Mouse (Mus musculus): ENCODE measurements around the gene Sftpa1.

DNA sequence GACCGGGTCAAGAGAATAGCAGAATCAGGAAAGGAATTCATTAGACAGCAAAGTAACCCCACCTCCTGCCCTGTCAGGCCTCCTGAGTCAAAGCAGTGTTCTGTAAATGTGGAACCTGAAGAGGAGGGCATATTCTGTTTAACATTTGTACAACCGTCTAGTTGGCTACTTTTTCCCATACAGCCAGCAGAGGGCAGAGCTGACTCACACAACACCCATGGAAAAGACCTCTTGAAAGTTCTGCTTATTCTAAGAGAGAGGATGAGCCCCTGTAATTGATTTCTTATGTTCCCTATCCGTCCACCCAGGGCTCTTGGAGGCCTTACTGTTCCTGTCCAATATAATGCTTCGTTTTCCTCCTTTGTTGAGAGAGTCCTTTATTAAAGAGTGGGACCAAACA lies 3.6 kb upstream of the Sftpa1 start:
- TF ChIP-seq TCF12 (IDR thresholded peaks at IDR 0.05; ENCODE audit: insufficient read depth, poor library complexity, severe bottlenecking) (no peak), MYOG (IDR thresholded peaks at IDR 0.05; ENCODE audit: control insufficient read depth in 1 of 3, insufficient read depth in 1 of 3, insufficient read length in 2 of 3, low read depth in 2 of 3) (no peak), MYOD1 (IDR thresholded peaks at IDR 0.05; ENCODE audit: control insufficient read depth in 1 of 3, insufficient read length in 2 of 3, low read depth in 2 of 3) (no peak), POLR2A (IDR thresholded peaks at IDR 0.05; ENCODE audit: insufficient read length, low read depth) (no peak), E2F4 (IDR thresholded peaks at IDR 0.05; ENCODE audit: insufficient read depth) (no peak), POLR2AphosphoS2 (IDR thresholded peaks at IDR 0.05; ENCODE audit: insufficient read length, low read depth) (no peak), USF1 (IDR thresholded peaks at IDR 0.05; ENCODE audit: low read depth) (no peak)

All from myocyte (in vitro differentiated cells).